Mouse (Mus musculus): Measurements from ENCODE around the gene Tacc2.

- no peak for TF ChIP-seq CTCF (IDR thresholded peaks at IDR 0.05; ENCODE audit: borderline replicate concordance, insufficient read depth, low read depth, low read length)
- TF ChIP-seq POLR2A (IDR thresholded peaks at IDR 0.05; ENCODE audit: borderline replicate concordance, insufficient read depth, low read length), result no peak
Measured at GRCm38 (mm10) chr7:130668729-130669281, 91.6 kb downstream of the Tacc2 start.
